Mouse (Mus musculus) ES-Bruce4 (cell line): ENCODE measurements around the gene Macrod2.

Experiments used
- CTCF ChIP-seq: IDR thresholded peaks from one replicate; pipeline ENCODE4 v1.8.1; 2011; ENCODE audit warnings: low read depth, low read length
- POLR2A ChIP-seq: IDR thresholded peaks from one replicate; pipeline ENCODE4 v1.8.1; 2011; ENCODE audit warnings: low read length; ENCODE audit not compliant: insufficient read depth

DNA sequence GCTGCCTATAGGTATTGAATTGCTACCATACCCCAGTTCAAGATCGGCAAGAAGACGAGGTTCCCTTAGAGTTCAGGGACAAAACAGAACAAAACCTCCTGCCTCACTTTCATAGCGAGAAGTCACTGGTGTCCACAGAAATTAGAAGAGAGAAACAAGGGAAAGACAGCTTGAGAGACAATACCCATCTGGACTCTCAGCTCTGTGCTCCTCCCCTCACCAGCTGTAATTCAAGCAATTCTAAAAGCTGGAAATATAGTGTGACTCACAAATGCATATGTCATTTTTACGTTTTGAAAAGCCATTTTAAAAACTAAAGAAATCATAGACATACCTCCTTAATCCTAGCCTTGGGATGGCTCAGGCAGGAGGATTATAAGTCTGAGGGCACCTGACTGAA lies 1848.4 kb downstream of the Macrod2 start:
- TF ChIP-seq CTCF (no peak), POLR2A (no peak)
